Mouse (Mus musculus) lung, adult 2 months (tissue): Measurements from ENCODE around the gene Amotl2. TPM values are rescaled to one million over a fixed set of nuclear protein-coding genes. Genes with fewer than 3 reads are reported as not detected.

Experiments
- DNase-seq: peaks from one replicate; pipeline ENCODE4 v3.0.0; 2022
- H3K4me1 ChIP-seq: fragments of 200-500 bp; 2 replicates; pipeline ENCODE4 v1.6.1; 2011; ENCODE audit warnings: low read length; ENCODE audit not compliant: control insufficient read depth, insufficient read depth
- H3K4me3 ChIP-seq: fragments of 200-500 bp; replicated peaks from 2 replicates; pipeline ENCODE3; 2011; ENCODE audit warnings: low read depth, mild to moderate bottlenecking, control low read depth, low read length; ENCODE audit errors: extremely low read depth
- CTCF ChIP-seq: fragments of 200-500 bp; IDR thresholded peaks from 2 replicates; pipeline ENCODE4 v1.5.1; 2011; ENCODE audit warnings: mild to moderate bottlenecking, low read length, control low read depth; ENCODE audit not compliant: insufficient read depth
- POLR2A ChIP-seq: fragments of 200-500 bp; IDR thresholded peaks from 2 replicates; pipeline ENCODE4 v1.6.1; 2011; ENCODE audit warnings: low read depth, mild to moderate bottlenecking, control low read depth, low read length, borderline replicate concordance; ENCODE audit errors: extremely low read depth
- WGBS: fragments of 180-500 bp; shearing (Covaris S2); methylation state at CpG from one replicate; pipeline ENCODE4 v1.1.7; 2018; 5-methylcytosine and 5-hydroxymethylcytosine counted together
- polyA plus RNA-seq: library from polyadenylated mRNA; depleted of rRNA; stranded (reverse); fragments of >200 nt; gene quantifications from 2 replicates; pipeline ENCODE4 v1.2.3, GENCODE M21; 2012

Gene Amotl2
- polyA plus RNA-seq, 1 experiment, result 101 TPM

GRCm38 (mm10) chr9:102718676-102719075, 2.2 kb downstream of the Amotl2 start:
- Histone ChIP-seq H3K4me1 (peaks cover 23% of the 10 kb centered on the region), H3K4me3 (peak overlapping the region; percentile 73)
- WGBS, result 2% methylated on average over 21 of the region's 21 CpGs
- no peak for DNase-seq
- TF ChIP-seq CTCF, result no peak
- TF ChIP-seq POLR2A, result no peak

GRCm38 (mm10) chr9:102719085-102719484, 2.6 kb downstream of the Amotl2 start:
- H3K4me3 ChIP-seq, result peak overlapping the region; percentile 73
- WGBS, result 13% methylated on average over 4 of the region's 4 CpGs
- DNase-seq, result peak; percentile 37
- TF ChIP-seq POLR2A (no peak), CTCF (no peak)
- peaks cover 27% of the 10 kb centered on the region for H3K4me1 ChIP-seq

- 22% methylated on average over 17 of the region's 17 CpGs for WGBS
- peak; percentile 53 for DNase-seq
- no peak for TF ChIP-seq POLR2A
- TF ChIP-seq CTCF, result no peak
- peaks cover 29% of the 10 kb centered on the region for H3K4me1 ChIP-seq
- peak overlapping the region; percentile 67 for H3K4me3 ChIP-seq
Observed at GRCm38 (mm10) chr9:102719936-102720566, 3.6 kb downstream of the Amotl2 start.

GRCm38 (mm10) chr9:102720567-102721167, 4.2 kb downstream of the Amotl2 start:
- peak; percentile 33 for DNase-seq
- H3K4me3 ChIP-seq, result peak overlapping the region; percentile 67
- WGBS, result 28% methylated on average over 18 of the region's 18 CpGs
- TF ChIP-seq POLR2A (no peak), CTCF (no peak)
- H3K4me1 ChIP-seq, result peaks cover 31% of the 10 kb centered on the region

- no peak for TF ChIP-seq POLR2A
- TF ChIP-seq CTCF, result no peak
- H3K4me3 ChIP-seq, result peak overlapping the region; percentile 45
- 24% methylated on average over 3 of the region's 3 CpGs for WGBS
- peaks cover 32% of the 10 kb centered on the region for H3K4me1 ChIP-seq
- peak; percentile 40 for DNase-seq
Observed at GRCm38 (mm10) chr9:102721406-102721978, 5.0 kb downstream of the Amotl2 start.

- Histone ChIP-seq H3K4me1 (peaks cover 35% of the 10 kb centered on the region), H3K4me3 (peak overlapping the region; percentile 11)
- no peak for DNase-seq
- TF ChIP-seq POLR2A (no peak), CTCF (no peak)
- WGBS, result 21% methylated on average over 9 of the region's 9 CpGs
Observed at GRCm38 (mm10) chr9:102722071-102722561, 5.6 kb downstream of the Amotl2 start.

- WGBS, result 56% methylated on average over 4 of the region's 4 CpGs
- no peak overlapping the region for H3K4me3 ChIP-seq
- DNase-seq, result peak; percentile 27
- H3K4me1 ChIP-seq, result peaks cover 36% of the 10 kb centered on the region
- TF ChIP-seq CTCF (no peak), POLR2A (no peak)
Observed at GRCm38 (mm10) chr9:102722750-102723149, 6.3 kb downstream of the Amotl2 start.

GRCm38 (mm10) chr9:102723241-102723709, 6.8 kb downstream of the Amotl2 start:
- Histone ChIP-seq H3K4me1 (peaks cover 42% of the 10 kb centered on the region), H3K4me3 (no peak overlapping the region)
- TF ChIP-seq CTCF, result no peak
- TF ChIP-seq POLR2A, result 0 out of 2 replicates have a peak, but pooled peaks have one; percentile 7
- 67% methylated on average over 12 of the region's 12 CpGs for WGBS
- DNase-seq, result peak; percentile 45

GRCm38 (mm10) chr9:102723990-102724461, 7.6 kb downstream of the Amotl2 start:
- peak; percentile 56 for DNase-seq
- TF ChIP-seq CTCF, result no peak
- TF ChIP-seq POLR2A, result no peak
- peaks cover 48% of the 10 kb centered on the region for H3K4me1 ChIP-seq
- 12% methylated on average over 4 of the region's 4 CpGs for WGBS
- H3K4me3 ChIP-seq, result no peak overlapping the region

GRCm38 (mm10) chr9:102724942-102725341, 8.5 kb downstream of the Amotl2 start:
- WGBS, result 47% methylated on average over 7 of the region's 7 CpGs
- Histone ChIP-seq H3K4me1 (peaks cover 55% of the 10 kb centered on the region), H3K4me3 (no peak overlapping the region)
- no peak for DNase-seq
- TF ChIP-seq POLR2A, result no peak
- no peak for TF ChIP-seq CTCF
